Mouse (Mus musculus) adrenal gland, postnatal 14 days (tissue): ENCODE measurements around the gene Rbms1. TPM values are rescaled to one million over a fixed set of nuclear protein-coding genes. Genes with fewer than 3 reads are reported as not detected.
A peak's percentile ranks its signal among the peaks of the same experiment; 100 is the strongest.

Source experiments
- DNase-seq: peaks from one replicate; pipeline ENCODE4 v3.0.0; 2021; ENCODE audit warnings: mixed read lengths
- total RNA-seq: library from RNA; stranded (reverse); gene quantifications from 2 replicates; pipeline ENCODE4 v1.2.3, GENCODE M21; 2021

The Rbms1 gene
- total RNA-seq, 1 experiment from 2014 or later, result 72.7 TPM

DNA sequence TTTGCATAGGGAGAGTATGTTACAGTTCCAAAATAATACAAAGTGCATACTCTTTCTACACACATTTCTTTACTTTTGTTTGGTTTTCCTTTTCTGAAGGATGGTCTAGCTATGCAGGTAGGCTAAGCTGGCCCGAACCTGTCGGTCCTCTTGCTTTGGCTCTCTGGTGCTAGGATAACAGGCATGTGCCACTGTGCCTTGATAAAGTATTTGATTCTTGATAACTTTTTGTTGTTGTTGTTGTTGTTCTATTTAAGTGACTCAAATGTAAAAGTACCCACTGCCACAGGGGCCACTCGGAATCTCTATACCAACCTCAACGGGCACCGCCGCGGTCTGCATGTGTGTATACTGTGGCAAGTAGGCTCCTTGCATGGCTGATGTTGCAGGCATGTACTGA lies 207.9 kb downstream of the Rbms1 start:
- no peak for DNase-seq

DNA sequence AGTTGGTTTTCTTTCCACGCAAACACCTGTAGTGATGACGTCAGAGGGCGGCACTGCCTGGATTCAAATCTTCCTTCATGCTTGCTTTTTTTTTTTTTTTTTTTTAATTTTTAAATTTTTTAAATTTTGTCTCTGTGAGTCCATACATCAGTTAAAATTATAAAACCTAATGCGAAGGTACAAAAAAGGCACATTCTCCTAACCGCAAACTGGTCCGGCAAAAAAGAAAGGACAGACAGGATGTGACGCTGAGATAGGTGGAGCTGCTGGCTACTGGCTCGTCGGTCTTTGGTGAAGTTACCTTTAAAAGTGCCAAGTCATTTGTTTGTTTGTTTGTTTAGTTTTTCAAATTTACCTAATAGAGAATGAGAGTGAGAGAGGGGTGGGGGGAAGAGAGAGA lies 211.7 kb downstream of the Rbms1 start:
- no peak for DNase-seq

DNA sequence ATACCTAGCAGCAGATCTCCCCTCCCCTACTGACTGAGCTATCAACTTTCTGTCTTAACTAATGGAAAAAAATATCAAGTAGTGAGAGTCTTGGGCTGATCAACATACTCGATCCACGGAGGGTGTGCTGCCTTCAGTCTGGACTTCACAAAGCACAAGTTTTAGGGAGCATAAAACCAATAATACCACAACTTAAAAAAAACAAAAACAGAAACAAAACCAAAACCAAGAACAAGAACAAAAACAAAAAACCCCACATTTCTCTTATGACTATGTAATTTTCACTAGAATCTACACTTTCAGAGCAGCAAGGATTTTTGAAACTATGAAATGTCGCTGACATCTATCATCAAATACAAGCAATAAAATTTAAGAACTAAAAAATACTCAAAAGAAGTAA lies 212.4 kb downstream of the Rbms1 start:
- no peak for DNase-seq

DNA sequence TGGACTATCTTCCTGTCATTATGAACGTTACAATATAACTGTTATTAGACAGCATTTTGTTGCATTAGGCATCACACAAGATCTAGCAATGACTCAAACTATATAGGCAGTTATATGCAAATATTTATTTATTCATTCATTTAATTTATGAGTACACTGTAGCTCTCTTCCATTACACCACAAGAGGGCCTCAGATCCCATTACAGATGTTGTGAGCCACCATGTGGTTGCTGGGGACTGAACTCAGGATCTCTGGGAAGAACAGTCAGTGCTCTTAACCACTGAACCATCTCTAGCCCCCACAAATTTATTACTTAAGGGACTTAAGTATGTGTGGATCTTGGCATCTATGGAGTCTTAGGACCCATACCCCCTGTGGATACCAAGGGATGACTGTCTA lies 214.4 kb downstream of the Rbms1 start:
- DNase-seq, result no peak

DNA sequence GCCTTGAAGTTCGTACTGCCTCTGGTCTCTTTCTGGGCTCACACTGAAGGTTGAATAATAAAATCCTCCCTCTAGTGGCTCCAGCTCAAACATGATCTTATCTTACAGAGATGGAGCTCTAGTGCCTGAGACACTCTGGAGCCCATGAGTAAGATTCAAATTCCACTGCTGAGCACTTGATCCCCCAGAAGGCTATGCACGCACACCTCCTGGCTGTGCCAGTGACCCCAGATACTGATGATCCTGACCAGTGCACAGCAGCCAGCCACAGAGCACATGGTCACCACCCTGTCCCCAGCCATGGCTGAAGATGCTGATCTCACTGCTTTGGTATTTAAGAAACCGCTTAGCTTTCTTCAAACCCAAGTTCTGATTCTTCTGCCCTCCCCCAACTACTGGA lies 215.4 kb downstream of the Rbms1 start:
- peak; percentile 20 for DNase-seq

DNA sequence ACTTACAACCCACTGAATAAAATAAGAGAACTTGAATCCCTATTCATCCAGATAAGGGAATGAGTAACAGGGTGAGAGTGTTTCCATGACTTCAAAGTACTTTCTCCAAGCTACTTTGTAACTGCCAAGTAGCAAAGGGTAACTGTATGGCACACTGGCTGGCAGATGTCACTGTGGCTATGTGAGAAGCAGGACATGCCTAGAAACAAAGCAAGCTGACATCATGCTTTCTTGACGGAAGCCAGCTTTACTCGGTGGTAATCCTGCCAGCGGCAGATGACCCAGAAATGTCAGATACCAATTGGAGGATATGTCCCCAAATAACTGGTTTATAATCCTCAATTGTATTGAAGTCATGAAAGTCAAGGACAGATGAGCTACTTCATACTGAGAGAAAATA lies 218.3 kb downstream of the Rbms1 start:
- DNase-seq, result no peak

DNA sequence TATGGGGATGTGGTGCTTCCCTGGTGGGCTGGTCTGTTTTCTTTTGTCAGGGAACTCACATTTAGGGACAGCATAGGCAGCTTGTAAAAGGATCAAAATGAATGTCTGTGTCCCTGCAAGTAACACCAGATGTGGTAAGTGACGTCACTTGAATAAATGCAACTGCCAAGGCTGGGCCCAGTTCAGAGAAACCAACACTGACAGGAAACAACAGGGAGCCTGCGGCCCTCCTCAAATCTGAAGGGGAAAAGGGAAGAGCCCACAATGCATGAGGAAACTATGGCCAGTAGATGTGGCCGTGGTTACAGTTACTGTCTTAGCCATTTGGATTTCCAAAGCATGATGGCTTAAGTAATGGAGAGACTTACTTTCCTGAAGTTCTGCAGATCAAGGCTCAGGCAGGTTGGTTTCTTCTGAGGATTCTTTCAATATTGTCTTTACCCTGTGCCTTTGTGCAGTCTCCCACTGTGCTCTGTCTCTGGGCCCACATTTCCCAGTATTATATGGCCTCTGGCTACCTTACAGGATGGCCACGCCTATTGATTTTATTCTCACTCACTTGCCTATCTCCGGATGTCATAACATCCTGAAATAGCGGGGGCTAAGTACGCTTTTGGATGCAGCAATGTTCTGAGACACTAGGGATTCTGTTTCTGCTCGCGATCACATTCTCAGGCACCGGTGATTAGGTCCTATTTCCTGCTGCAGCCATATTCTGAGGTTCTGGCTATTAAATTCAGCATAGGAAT lies 223.4 kb downstream of the Rbms1 start:
- DNase-seq, result no peak

DNA sequence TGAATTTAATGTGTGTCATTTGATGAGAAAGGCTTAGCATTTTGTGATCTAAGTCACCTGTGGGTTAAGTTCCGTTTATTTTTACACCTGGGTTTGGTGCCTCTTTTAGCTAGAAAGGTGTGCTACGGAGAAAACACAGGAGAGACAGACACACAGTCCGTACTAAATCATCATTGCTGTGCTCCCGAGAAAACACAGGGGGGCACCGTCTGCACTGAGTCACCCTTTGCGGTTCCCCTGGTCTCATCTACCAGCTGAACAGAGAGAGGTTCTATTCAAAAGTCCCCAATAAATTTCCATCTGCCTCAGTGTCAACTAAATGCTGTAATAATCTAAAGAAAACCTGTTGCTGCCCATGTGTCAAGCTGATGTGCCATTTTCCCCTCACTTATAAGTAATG lies 232.1 kb downstream of the Rbms1 start:
- DNase-seq, result no peak

DNA sequence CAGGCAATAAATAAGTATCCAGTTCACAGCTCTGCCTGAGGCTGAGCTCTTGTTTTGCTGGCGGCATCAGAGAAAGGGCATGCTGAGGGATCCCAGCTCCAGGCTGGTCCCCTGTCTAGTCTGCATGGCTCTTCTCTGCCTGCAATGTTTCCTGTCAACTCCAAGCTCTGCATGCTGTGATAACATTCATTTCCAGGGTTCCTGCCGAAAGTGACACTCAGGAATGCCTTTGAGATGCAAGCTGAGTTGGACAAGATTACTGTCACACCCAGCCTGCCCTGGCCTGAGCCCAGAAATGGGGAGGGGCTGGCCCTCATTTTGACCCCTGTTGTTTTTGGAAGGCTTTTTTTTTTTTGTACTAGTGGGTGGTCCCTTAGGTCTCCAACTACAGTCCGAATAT lies 233.0 kb downstream of the Rbms1 start:
- DNase-seq, result peak; percentile 35

DNA sequence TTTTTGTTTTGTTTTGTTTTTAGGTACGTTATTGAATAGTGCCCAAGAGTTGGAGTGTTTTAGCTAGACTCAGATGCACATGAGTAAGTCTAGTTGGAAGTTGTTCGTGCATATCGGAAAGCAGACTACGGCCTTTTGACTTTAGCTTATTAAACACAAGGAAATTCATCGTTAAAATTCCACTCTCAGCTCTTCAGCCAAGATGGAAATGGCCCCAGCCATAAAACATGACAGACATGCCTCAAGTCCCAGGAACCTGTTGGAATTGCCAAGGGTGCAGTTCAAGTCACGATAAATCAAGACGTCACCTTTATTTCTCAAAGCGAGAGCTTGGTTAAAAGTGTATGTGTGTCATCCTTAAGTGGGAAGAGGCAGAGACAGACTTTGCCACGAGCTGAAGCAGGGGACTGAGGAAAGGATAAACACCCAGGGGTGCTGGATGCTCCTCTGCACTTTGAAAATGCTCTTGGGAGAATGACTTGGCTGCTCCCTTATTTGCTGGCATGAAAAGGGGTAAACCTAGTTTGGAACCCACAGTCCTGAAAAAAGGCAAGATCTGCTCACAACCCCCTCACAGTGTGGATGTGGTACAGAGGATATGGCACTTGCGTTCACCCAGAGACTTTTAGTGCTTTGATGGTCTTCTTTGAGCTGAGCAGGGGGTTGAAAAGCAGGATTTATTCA lies 233.9 kb downstream of the Rbms1 start:
- DNase-seq, result no peak

DNA sequence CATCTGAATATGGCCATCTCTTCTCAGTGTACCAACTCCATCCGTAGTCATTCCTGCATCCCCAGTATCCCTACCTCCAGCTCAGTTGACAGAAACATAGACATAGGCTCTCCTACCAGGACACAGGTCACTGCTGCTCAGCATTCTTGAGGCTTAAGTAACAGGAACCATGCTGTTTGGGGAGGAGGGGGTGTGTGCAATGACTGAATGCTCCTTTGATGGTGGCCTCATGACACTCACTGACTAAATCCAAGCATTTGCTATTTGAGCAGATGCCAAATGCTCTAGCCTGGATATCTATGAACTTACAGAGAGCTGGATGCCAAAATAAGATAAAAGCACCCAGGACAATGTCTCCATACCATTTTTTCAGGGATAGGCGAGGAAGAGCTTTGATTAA lies 238.3 kb downstream of the Rbms1 start:
- DNase-seq, result no peak

DNA sequence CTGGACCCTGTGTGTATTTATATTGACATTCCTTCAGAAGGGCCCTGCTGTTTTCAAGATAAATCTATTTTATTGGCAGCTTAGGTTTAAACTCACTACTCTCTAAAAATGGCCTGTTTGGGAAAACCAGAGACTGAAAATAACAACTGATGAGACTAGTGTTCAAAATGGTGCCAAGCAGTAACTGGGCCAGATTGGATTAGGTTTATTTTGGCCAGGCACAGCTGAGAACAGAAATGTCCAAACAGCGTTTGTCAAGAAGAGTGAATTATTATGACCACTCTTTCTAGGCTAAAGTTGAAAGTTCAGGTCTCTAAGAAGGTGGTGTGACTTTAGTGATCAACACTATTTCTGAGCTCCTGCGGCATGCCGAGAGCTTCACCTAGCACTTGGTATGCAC lies 240.0 kb downstream of the Rbms1 start:
- no peak for DNase-seq

DNA sequence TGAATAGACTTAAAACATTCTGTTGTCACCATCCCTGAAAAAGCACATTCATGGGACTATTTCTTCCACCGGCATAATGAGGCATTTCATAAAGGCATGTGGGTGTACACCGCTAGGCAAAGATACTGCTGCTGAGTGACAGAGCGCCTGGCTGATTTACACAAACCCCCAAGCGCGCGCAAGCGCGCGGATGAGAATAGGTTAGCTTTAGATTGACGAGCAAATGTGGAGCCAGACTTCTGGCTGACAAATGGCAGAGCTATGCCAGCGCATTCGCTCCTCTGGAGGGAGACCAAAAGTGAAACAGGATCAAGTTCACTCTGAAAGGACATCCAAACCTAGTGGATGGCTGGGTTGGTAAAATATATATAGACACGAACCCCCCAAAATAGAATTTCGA lies 240.5 kb downstream of the Rbms1 start, which contains the start of gene Itgb6:
TSS of gene Itgb6 (minus strand) at position 130 of the 400 bp plus-strand sequence.
- peak; percentile 11 for DNase-seq

DNA sequence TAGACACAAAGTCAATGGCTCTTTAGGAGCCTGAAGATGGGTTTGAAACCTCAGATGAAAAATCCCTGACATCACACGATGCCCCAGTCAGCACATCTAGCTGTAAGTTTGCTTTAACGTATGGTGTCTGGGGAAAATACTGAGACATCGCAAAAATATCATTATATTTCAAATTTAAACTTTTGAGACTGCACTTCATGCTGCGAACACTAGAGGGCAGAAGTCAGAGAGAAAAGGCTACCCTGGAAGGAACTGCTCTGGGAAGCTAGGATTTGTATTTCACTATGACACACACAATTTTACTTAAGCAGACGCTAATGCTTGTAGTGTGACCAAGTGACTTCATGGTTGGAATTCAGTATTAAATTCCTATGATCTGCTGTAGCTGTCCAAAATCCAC lies 242.1 kb downstream of the Rbms1 start:
- DNase-seq, result peak; percentile 40

DNA sequence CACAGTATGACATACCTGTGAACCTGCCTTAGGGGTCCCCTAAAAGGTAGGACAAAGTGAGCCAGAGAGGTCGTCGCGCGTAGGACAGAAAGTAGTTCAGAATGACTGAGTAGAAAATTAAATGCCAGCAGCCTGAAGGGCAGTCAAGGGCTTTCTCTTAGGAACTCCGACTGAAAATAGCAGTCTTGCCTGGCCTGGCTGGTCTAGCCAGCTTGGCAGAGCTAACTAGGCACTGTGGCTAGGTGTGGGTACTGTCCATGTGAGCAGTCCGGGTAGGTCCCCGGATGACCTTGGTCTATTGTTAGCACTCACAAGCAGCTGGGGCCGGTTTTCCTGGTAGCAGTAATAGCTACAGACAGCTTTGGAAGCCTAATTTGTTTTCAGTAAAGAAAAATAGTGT lies 242.8 kb downstream of the Rbms1 start:
- peak; percentile 64 for DNase-seq

DNA sequence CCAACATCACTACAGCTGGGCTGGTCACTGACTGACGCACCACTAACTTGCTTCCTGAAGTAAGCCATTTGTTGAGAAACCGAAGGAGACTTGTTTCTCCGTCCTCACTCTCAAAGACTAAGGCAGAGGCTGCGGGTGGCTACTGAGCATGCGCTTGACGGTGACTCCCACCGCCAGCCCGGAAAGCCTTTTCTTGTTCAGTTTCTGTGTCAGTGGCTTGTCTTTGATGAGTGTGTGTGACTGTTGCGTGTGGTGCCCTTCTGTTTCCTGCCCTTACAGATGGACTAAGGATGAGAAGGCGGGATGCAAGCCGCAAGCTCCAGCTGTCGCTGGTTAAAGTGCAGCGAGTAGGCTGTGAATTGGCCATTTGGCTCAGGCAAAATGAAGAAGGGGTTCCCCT lies 245.6 kb downstream of the Rbms1 start:
- peak; percentile 32 for DNase-seq

DNA sequence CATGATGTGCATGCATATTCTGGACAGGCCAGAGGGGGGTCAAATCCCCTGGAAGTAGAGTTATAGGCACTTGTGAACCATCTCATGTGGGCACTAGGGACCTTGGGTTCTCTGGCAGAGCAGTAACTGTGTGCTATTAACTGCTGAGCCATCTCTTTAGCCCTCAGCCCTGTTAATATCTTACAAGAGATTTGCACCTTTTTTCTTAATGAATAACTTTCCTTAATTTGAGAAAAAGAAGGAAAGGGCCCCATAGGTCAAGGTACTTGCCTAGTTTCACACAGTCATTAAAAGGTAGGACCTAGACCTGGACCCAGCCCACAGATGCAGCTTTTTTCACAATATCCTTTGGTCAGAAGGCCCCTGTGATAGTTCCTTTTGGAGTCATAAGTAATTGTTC lies 246.4 kb downstream of the Rbms1 start:
- no peak for DNase-seq

DNA sequence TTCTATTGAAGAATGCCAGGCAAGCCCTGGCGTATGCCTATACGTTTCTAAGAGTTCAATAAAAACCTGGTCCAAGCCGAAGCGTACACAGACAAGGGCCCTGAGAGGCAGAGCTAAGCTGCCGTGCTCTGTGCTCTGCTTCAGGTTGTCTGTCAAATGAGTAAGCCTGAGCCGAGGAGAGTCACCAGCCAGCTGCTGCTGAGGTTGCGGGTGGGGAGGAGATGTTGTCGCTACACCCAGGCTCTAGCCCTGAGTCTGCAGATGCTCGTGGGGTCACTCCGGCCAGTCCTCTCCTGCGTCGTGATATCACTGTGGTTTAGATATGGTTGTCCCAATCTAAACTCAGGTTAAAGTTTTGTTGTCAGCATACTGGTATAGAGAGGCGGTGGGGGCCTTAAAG lies 247.2 kb downstream of the Rbms1 start:
- DNase-seq, result no peak

DNA sequence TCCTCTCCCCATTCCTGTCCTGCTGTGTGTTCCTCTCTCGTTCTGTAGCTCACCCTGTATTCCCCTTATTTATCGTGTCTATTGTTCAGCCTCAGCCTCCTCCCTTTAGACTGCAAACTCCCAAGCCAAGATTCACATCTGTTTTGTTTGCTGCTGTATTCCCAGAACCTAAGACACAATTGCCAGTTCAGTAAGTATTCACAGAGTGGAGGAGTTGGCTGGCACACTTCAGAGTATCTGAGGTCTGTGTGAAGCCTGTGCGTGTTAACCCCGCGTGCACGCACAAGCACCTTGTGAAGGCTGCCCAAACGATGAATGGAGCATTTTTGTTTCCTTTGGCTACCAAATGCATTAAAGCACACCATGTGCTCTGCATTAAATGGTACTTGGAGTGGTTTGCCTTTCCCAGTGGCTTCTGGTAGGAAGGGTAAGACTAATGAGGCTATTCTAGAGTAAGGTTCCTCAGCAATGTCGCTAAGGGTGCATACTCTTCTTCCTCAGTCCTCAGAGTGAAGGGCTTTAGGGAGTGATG lies 248.0 kb downstream of the Rbms1 start:
- DNase-seq, result no peak

DNA sequence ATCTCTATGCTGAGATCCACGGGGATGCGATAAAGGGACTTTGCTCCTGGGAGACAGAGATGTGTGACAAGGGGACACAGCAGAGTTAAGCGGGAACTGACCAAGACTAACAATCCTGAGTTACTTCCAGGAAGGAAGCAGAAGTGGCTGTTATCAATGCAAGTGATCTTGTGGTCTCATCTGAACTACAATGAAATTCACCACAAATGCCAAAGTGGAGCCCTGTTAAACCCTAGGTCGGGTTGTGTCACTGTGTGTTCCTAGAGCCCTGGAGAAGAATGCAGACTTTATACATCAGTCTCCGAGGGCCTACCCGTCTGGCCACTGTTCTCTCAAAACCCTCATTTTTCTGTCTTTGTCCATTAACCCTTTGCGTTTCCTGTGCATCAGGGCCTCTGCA lies 248.5 kb downstream of the Rbms1 start:
- DNase-seq, result no peak

DNA sequence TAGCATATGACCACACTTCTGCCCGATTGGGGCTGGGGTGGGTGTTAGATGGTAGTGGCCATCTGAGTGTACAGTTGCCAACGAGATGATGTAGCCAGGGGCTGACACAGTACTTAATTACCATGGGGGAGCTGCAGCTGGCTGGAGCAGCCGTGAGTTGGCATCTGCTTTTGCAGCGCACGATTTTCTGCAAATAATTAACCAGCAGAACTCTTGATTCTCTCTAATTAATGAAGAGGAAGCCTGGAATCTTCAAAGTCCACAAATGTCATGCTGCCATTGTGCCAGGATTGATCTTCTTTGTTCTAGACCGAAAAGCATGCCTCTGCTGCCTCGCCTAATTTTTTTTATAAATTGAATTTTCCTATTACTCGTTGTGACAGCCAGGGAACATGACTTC lies 249.1 kb downstream of the Rbms1 start:
- DNase-seq, result no peak

DNA sequence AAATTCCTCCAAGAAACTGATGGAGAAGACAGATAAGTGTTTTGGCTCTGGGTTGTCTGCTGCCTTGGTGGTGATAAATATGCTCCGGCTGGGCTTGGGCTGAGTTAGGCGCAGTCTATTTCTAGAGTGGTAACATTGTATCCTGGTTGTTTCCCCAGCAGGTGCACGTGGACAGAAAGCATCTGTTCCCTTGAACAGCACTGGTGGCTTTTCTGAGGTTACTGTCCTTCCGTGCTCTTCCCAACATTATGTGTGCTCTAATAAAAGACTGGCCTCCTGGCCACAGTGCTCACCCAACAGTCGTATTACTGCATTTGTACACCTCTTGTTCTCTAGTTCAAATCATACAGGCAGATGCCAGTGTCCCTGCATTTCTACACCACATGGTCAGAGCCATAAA lies 250.1 kb downstream of the Rbms1 start:
- DNase-seq, result no peak

DNA sequence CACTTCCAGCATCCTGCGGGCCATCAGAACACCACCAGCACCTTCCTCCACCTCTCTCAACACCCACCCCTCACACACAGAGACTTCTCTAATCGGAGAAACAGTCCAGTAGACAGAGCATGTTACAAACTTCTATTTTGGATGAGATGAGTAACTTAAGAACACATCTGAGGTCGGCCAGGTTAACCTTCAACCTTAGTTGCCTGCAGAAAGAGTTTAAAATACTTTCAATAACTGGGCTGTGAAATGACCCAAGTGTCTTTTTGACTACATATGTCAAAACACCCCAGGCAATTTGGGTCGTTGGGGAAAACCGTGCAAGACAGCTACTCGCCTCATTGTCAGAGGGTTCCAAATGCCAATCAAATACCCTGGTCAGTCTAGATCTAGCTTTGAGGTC lies 250.5 kb downstream of the Rbms1 start:
- no peak for DNase-seq
